Mouse (Mus musculus) intestine, postnatal 0 days (tissue): Measurements from ENCODE around the gene Csf3r. TPM values are rescaled to one million over a fixed set of nuclear protein-coding genes. Genes with fewer than 3 reads are reported as not detected.

Source experiments
- ATAC-seq: fragments of 200-750 bp; cut with Nextera tagmentation; 2 replicates; pipeline ENCODE4 v1.8.0; 2017; ENCODE audit warnings: mild to moderate bottlenecking, moderate TSS enrichment, moderate library complexity
- H3K27ac ChIP-seq: fragments of 300-500 bp; sonication (generic); 2 replicates; pipeline ENCODE4 v1.5.1; 2014; ENCODE audit warnings: mild to moderate bottlenecking, low read depth, low read length, moderate library complexity
- H3K27me3 ChIP-seq: fragments of 300-500 bp; sonication (generic); replicated peaks from 2 replicates; pipeline ENCODE4 v1.6.1; 2014; ENCODE audit warnings: low read length, mixed read lengths; ENCODE audit not compliant: control insufficient read depth, insufficient read depth
- H3K36me3 ChIP-seq: fragments of 300-500 bp; sonication (generic); 2 replicates; pipeline ENCODE4 v1.6.1; 2014; ENCODE audit warnings: mild to moderate bottlenecking, moderate library complexity; ENCODE audit not compliant: control insufficient read depth, insufficient read depth
- H3K4me1 ChIP-seq: fragments of 300-500 bp; sonication (generic); replicated peaks from 2 replicates; pipeline ENCODE4 v1.6.1; 2014; ENCODE audit warnings: antibody characterized with exemption, low read length, mixed read lengths; ENCODE audit not compliant: control insufficient read depth, insufficient read depth
- H3K4me2 ChIP-seq: fragments of 300-500 bp; sonication (generic); replicated peaks from 2 replicates; pipeline ENCODE4 v1.6.1; 2014; ENCODE audit warnings: low read depth, mild to moderate bottlenecking, moderate library complexity
- H3K4me3 ChIP-seq: fragments of 300-500 bp; sonication (generic); 2 replicates; pipeline ENCODE4 v1.5.1; 2014; ENCODE audit warnings: low read depth, low read length
- H3K9ac ChIP-seq: fragments of 300-500 bp; sonication (generic); 2 replicates; pipeline ENCODE4 v1.6.1; 2014; ENCODE audit warnings: mild to moderate bottlenecking, low read depth, low read length
- H3K9me3 ChIP-seq: fragments of 300-500 bp; sonication (generic); 2 replicates; pipeline ENCODE4 v1.6.1; 2016; ENCODE audit warnings: mixed run types; ENCODE audit not compliant: control insufficient read depth
- CTCF ChIP-seq: sonication (generic); IDR thresholded peaks from 2 replicates; pipeline ENCODE4 v1.5.1; 2016; ENCODE audit warnings: low read depth, mild to moderate bottlenecking, control low read depth, antibody characterized with exemption, moderate library complexity
- WGBS: fragments of 180-500 bp; shearing (Covaris S2); extraction: QIAGEN DNeasy Blood & Tissue Kit; methylation state at CpG from one replicate; pipeline ENCODE4 v1.1.7; 2014; 5-methylcytosine and 5-hydroxymethylcytosine counted together
- polyA plus RNA-seq: library from polyadenylated mRNA; unstranded; fragments of >200 nt; fragmentation: Nextera tagmentation; extraction: Ambion mirVana; gene quantifications from 2 replicates; pipeline ENCODE4 v1.2.1, GENCODE M21; 2015

Csf3r gene
- polyA plus RNA-seq, 1 experiment from 2014 or later = 0.40 TPM

- H3K9me3 ChIP-seq = no peaks in the 10 kb centered on the region
- no peaks in the 10 kb centered on the region for H3K27me3 ChIP-seq
- H3K4me2 ChIP-seq = peak within 1 kb of the TSS; percentile 85
- H3K4me3 ChIP-seq = peak within 1 kb of the TSS; percentile 67
- peak within 1 kb of the TSS; percentile 30 for H3K27ac ChIP-seq
- ATAC-seq = peak; percentile 90
- under 1% methylated on average over 56 of the region's 56 CpGs for WGBS
- H3K4me1 ChIP-seq = peaks cover 8% of the 10 kb centered on the region; the same call in 1 of the 2 replicates
- peak within 1 kb of the TSS; percentile 59 for H3K9ac ChIP-seq
- TF ChIP-seq CTCF = no peak
- peaks cover 22% of the 10 kb centered on the region for H3K36me3 ChIP-seq
Measured at GRCm38 (mm10) chr4:126046851-126047585, 22.7 kb downstream of the Csf3r start, which contains the start of gene Mrps15. Mrps15 (plus strand) TSS chr4:126046925.

DNA sequence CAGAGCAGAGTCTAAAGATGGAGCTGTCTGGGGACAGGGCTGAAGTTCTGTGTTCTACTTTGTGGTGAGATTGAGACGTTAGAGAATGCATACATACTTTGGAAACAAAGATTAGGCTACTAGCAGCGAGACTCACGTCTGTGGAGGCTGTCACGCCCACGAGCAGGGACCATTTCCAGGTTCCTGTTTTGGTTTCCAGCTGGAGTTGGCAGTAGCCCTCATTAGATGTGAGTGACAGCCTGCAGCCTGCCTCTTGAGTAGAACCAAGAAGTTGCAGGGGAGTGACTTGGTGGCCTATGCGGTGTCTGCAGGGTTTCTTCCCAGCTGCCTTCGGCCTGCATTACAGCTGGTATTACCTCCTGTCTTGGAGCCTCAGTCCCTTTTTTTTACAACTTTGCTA is 27.3 kb downstream of the Csf3r start:
- H3K27ac ChIP-seq = no peak overlapping the region
- H3K9me3 ChIP-seq = no peaks in the 10 kb centered on the region
- no peak for TF ChIP-seq CTCF
- WGBS = 79% methylated on average over 7 of the region's 7 CpGs
- H3K27me3 ChIP-seq = no peaks in the 10 kb centered on the region
- H3K36me3 ChIP-seq = peaks cover 53% of the 10 kb centered on the region
- H3K4me3 ChIP-seq = no peak overlapping the region
- no peak for ATAC-seq
- H3K4me1 ChIP-seq = peaks cover 8% of the 10 kb centered on the region; the same call in 1 of the 2 replicates
- H3K9ac ChIP-seq = no peak overlapping the region
- H3K4me2 ChIP-seq = no peak overlapping the region

DNA sequence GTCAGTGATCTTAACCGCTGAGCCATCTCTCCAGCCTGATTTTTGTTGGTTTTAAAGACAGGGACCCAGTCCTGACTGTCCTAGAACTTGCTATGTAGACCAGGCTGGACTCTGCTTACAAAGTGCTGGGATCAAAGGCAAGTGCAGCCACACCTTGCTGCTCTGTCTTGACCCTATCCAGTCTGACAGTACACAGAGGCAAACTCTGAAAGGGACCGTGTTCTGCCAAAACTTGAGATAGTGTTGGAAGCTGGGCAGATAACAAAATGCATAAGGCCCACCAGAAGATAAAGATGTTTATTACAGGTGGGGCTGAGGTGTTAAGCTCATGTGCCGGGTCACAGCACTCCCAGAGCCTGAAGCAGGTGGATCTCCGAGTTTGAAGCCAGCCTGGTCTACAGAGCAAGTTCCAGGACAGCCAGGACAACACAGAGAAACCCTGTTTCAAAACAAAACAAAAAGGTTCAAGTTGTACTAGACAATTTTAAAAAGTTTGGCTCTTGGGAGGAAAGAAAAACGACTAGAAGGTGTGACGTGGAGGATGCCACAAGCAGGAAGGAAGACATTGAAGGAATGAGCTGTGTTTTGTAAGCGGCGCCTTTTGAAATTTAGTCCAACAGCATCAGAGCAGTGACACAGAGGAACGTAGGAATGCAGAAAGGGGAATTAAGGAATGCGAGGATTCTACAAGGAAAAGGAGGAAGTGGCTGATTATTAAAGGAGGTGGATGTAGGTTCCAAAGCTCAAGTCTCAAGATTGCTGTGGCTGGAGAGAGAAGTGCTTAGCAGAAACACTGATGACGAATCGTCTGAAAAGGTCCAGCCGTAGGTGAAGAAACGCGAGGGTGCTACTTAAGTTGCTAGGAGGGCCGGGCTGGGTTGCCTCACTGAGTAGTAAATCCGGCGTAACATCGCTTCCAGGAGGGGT is 33.1 kb downstream of the Csf3r start:
- no peaks in the 10 kb centered on the region for H3K27me3 ChIP-seq
- H3K4me3 ChIP-seq = peak overlapping the region; percentile 62
- H3K4me2 ChIP-seq = peak overlapping the region; percentile 85
- WGBS = 10% methylated on average over 19 of the region's 19 CpGs
- no peaks in the 10 kb centered on the region; the same call in 1 of the 2 replicates for H3K4me1 ChIP-seq
- peak overlapping the region; percentile 51 for H3K9ac ChIP-seq
- peak; percentile 41 for ATAC-seq
- H3K9me3 ChIP-seq = no peaks in the 10 kb centered on the region
- H3K27ac ChIP-seq = no peak overlapping the region
- peaks cover 31% of the 10 kb centered on the region for H3K36me3 ChIP-seq
- no peak for TF ChIP-seq CTCF

DNA sequence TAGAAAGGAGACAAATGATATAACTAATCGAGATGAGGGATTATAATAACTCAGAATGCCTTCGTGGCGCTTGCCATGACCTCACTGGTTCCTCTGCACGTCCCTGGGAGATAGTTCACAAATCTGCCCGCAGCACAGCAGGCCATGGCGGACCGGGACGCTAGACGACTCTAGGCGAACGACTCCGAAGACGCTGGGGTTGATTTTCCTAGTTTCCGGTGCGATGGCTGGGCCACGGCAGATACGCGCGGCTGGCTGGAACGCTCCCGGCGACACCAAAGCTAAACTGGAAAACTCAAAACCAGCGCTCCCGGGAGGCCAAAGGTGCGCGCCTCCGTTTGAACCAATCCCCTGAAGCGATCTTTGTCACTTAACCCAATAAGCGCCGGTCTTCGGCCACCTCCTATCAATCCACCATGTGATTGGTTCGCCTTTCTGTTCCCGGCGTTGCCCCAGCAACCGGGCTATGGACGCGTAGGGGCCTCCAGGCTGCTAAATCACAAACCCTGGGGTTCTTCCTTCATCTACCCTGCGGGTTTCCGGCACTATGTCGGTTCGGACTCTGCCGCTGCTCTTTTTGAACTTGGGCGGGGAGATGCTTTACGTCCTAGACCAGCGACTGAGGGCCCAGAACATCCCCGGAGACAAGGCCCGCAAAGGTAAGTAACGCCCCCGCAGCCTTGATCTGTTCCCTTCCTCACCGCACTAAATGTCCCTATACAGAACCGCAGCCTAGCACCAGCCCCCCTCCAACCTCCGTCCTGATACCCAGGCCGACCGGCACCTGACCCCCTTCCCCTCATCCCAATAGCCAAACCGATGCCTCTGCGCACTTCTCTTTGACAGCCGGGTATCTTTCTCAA is 34.0 kb downstream of the Csf3r start, which contains the start of gene Oscp1:
Gene Oscp1 (plus strand): TSS at position 432 of the 863 bp plus-strand sequence.
- no peak for TF ChIP-seq CTCF
- Histone ChIP-seq H3K4me3 (peak within 1 kb of the TSS; percentile 62), H3K4me1 (no peaks in the 10 kb centered on the region; the same call in 1 of the 2 replicates), H3K27ac (no peak within 1 kb of the TSS), H3K27me3 (no peaks in the 10 kb centered on the region), H3K36me3 (peaks cover 23% of the 10 kb centered on the region), H3K4me2 (peak within 1 kb of the TSS; percentile 85), H3K9ac (peak within 1 kb of the TSS; percentile 51), H3K9me3 (no peaks in the 10 kb centered on the region)
- ATAC-seq = peak; percentile 96
- WGBS = under 1% methylated on average over 57 of the region's 57 CpGs

DNA sequence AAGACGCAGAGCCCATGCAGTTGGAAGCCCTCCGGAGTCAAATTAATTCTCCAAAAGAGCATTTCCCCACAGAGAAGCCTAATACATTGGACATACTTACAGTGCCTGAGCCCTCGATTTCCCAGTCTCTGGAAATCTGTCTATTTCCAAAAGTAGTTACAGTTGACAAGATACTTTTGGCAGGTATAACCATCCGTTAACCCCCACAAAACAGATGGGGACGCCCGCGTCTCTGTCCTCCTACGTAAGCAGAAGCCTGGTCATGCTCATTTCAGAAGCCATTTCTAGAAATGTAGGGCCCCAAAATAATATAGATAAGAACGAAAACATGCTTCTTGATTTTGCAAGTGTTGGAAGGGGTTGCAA is 34.6 kb downstream of the Csf3r start:
- ATAC-seq = no peak
- no peak for TF ChIP-seq CTCF
- Histone ChIP-seq H3K9me3 (no peaks in the 10 kb centered on the region), H3K27ac (no peak overlapping the region), H3K4me3 (peak overlapping the region; percentile 62), H3K4me2 (peak overlapping the region; percentile 85), H3K36me3 (peaks cover 16% of the 10 kb centered on the region), H3K27me3 (no peaks in the 10 kb centered on the region), H3K4me1 (no peaks in the 10 kb centered on the region; the same call in 1 of the 2 replicates), H3K9ac (peak overlapping the region; percentile 51; the same call in 1 of the 2 replicates)
- 33% methylated on average over 9 of the region's 9 CpGs for WGBS
